Mouse (Mus musculus): Measurements from ENCODE around the gene Zfp46.

The Zfp46 gene

DNA sequence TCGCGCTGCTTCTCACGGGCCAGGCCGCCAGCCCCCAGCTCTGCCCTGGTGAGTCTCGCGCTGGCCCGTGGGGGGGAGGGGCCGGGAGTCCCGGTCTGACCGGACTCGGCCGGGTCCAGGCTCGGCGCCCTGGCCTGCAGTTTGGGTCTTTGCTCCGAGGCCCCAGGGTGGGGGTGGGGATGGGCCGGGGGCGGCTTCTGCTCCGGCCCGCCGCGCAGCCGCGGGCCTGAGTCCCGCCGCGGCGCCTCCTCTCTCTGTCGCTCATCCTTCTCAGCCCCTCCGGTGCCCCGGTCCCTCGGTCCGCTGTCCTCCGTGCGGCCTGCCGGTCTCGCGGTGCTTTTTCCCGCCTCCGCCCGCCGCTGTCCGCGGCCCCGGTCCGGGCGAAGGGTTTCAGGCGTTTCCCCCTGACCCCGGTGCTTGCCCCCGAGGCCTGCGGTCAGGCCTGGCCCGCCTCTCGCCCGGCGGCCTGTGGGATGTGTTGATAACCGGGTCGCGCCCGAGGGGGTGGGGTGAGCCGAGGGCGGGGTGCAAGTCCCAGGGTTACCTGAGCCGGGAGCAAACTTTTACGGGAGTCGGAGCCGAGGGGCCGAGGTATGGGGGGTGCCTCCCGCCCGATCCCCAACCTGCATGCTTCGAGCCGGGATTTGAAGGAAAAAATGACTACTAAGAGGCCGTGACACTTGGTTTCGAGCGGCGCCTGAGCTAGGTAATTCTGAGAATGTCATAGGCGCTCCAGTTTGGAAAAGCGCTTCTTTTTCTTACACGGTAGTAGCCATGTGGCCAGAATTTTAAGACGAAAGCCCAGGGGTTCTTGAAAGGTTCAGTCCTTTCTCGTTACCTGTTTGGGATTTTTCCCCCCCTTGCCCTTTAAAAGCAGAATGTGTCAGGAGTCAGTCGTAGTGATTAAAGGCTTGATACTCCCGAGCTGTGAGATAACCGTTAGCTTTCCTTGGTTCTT, 26.8 kb downstream of the Zfp46 start:
- DNase-seq (ENCODE audit: low read depth, low spot score) = peak; percentile 71

DNA sequence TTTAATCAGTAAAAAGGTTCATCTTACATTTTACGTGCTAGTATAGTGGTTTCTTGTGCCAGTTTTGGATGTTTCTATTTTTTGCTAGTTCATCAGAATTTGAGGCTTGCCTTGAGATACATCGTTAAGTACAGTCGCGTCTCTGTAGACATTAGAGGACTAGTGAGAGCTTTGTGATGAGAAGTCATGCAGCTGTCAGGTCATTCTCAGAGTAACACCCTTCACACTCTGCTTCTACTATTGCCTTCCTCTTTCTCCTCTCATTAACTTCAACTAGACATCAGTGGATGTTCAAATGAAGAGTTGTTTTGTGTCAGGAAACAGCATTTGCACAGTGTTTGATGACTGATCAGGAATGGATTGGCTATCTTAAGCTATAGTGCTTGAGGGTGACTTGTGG, 28.1 kb downstream of the Zfp46 start:
- peak; percentile 58 for DNase-seq (ENCODE audit: low read depth, low spot score)

DNA sequence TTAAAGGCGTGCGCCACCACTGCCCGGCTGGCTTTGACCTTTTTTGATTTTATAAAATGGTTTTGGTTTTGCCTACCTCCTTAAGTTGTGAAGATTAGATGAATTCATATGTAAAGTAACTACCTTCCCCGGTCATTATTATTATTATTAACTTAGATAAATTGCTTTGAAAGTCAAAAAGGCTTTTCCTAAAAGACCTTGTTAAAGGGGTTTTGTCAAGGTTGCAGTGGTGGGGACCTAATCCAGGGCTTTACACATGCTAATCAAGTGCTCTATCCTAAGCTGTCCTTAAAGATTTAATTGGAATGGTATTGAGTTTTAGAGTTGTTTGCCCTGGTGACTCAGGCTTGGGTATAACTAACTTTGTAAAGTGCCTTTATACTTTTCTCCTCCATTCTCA, 33.2 kb downstream of the Zfp46 start:
- no peak for DNase-seq (ENCODE audit: low read depth, low spot score)

DNA sequence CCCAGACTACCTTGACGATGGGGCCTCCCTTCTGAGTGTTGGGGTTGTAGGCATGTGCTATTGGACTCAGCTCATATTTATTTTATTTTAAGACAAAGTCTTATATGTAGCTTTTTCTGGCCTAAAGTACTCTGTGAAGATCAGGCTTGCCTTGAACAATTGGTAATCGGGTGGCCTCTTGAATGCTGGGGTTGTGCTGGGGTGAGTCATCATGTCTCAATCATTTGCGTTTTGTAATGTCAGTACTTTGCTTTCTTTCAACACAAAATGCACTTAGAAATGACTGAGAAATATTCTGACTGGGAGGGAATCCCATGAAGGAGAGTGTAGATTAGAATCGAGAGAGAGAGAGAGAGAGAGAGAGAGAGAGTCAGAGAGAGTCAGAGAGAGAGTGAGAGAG, 35.5 kb downstream of the Zfp46 start:
- no peak for DNase-seq (ENCODE audit: low read depth, low spot score)

DNA sequence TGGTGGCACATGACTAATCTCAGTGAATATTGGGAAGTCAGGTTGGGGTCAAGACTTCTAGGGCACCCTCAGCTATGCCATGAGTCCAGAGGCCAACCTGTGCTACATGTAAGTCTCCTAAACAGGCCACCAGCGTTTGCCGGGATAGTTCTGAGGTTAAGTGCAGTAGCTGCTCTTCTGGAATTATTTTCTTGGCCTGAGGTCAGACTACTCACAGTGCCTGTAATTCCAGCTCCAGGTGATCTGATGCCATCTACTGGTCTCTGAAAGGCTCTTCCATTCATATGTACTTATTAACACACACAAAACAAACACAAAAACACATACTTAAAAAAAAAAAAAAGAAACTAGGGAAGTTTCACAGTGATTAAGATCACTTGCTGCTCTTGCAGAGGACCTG, 39.7 kb downstream of the Zfp46 start:
- DNase-seq (ENCODE audit: low read depth, low spot score) = no peak

DNA sequence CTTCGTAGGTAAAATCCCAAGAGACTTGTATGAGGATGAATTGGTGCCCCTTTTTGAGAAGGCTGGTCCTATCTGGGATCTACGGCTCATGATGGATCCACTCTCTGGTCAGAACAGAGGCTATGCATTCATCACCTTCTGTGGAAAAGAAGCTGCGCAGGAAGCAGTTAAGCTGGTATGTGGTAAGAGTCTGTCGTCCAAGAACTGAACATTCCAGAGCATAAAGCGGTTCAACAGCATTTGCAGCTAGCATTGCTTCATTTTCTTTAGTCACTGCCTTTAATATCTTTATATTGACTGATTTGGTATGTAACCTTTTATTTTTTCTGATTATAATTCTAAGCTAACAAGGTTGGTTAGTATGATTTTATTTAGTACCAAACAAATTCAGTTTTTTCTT, 42.8 kb downstream of the Zfp46 start:
- no peak for DNase-seq (ENCODE audit: low read depth, low spot score)

DNA sequence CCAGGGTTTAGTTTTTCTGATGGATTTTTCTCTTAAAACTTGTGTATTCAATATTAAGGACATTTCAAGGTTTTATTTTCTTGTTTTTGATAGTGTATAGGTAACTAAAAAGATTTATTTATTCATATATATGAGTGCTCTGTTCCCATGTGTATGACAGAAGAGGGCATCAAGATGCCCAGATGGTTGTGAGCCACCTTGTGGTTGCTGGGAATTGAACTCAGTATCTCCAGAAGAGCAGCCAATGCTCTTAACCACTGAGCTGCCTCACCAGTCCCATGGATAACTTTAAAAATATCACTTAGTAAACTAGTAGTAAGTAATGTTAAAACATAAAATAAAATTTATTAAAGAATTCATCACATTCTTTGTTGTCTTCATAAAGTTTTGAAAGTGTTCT, 43.6 kb downstream of the Zfp46 start:
- no peak for DNase-seq (ENCODE audit: low read depth, low spot score)

DNA sequence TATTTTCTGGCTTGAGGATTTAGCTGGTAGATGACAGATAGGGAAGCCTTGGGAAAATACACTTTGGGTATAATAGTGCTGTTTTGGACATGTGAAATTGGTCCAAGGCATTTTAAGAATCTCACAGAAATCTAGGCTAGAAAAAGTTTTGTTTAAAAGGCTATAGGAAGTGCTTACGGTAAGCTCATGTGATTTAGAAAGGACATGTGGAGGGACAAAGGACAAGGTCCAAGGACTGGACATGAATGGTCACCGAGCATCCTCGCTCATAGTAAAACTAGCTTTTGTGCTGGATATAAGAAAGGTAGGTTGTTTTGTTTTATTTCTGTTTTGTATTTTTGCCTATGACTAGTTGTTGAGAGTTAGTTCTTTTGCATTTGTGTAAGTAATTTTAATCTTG, 47.2 kb downstream of the Zfp46 start:
- no peak for DNase-seq (ENCODE audit: low read depth, low spot score)

DNA sequence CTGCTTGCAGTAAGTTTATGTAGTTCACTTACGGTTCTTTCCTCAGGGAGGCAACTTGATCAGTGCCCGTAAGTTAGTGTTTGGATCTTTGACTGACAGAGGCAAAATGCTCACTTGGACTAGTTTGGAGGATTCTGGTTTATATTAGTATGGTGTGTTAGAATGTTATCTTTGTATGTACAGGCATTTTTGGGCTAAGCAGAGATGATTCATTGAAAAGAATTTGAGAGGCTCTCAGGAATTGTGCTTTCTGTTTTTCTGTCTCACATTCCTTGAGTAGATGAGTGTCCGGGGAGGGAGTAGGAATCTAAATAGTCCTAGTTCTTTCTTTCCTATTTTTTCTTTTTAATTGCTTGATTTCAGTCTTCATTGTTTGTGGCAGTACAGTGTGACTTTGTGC, 48.7 kb downstream of the Zfp46 start:
- DNase-seq (ENCODE audit: low read depth, low spot score) = no peak

DNA sequence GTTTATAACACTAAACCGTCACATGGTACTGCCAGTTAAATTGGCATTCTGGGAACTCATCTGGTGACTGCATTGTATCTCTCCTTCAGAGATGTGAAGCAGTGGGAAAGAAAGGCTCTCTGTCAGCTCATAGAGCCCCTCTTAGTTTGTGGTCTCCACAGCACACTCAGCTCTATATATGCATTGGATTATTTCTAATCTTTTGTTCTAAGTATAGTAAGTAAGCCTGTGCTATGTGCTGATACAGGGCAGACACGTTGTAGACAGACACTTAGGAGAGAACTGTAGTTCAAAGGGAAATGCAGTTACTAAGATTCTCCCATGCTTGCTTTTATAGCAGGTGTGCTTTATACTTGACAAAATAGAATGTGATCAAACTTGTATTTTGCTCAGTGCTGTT, 50.6 kb downstream of the Zfp46 start:
- DNase-seq (ENCODE audit: low read depth, low spot score) = no peak

DNA sequence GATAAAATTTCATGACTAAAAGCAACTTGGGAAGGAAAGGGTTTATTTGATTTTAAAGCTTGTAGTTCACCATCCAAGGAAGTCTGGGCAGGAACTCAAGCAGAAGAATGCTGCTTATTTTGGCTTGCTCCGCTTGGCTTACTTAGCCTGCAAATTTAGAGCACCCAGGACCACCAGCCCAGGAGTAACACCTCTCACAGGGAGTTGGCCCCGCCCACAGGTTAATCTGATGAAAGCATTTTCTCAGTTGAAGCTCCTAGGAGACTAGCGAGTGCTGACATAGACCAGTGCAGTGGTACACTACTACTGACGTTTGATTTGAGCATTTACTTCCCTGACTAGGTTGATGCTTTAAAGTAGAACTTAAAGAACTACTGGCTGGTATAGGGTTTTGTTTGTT, 52.6 kb downstream of the Zfp46 start:
- DNase-seq (ENCODE audit: low read depth, low spot score) = no peak

Data from A20 (cell line).